Mouse (Mus musculus) midbrain, embryonic 16.5 days (tissue): Measurements from ENCODE around the gene Rapgef5. TPM values are rescaled to one million over a fixed set of nuclear protein-coding genes. Genes with fewer than 3 reads are reported as not detected.

ENCODE experiments used
- ATAC-seq: fragments of 200-750 bp; cut with Nextera tagmentation; 2 replicates; pipeline ENCODE4 v1.8.0; 2017; ENCODE audit warnings: moderate TSS enrichment
- H3K27ac ChIP-seq: fragments of 300-500 bp; sonication (generic); 2 replicates; pipeline ENCODE4 v1.5.1; 2014; ENCODE audit warnings: mild to moderate bottlenecking, low read length, mixed read lengths
- H3K27me3 ChIP-seq: fragments of 300-500 bp; sonication (generic); 2 replicates; pipeline ENCODE4 v1.6.1; 2014; ENCODE audit warnings: low read depth, low read length, mixed read lengths; ENCODE audit not compliant: control insufficient read depth, insufficient read depth
- H3K36me3 ChIP-seq: fragments of 300-500 bp; sonication (generic); 2 replicates; pipeline ENCODE4 v1.6.1; 2014; ENCODE audit warnings: mild to moderate bottlenecking, low read length, moderate library complexity, mixed read lengths; ENCODE audit not compliant: control insufficient read depth, insufficient read depth
- H3K4me1 ChIP-seq: fragments of 300-500 bp; sonication (generic); 2 replicates; pipeline ENCODE4 v1.6.1; 2014; ENCODE audit warnings: mild to moderate bottlenecking, low read length, mixed read lengths; ENCODE audit not compliant: control insufficient read depth, insufficient read depth
- H3K4me2 ChIP-seq: fragments of 300-500 bp; sonication (generic); 2 replicates; pipeline ENCODE4 v1.6.1; 2014; ENCODE audit warnings: mild to moderate bottlenecking, low read length, mixed read lengths
- H3K4me3 ChIP-seq: fragments of 300-500 bp; sonication (generic); 2 replicates; pipeline ENCODE4 v1.5.1; 2014; ENCODE audit warnings: low read depth, mild to moderate bottlenecking, low read length, moderate library complexity, mixed read lengths
- H3K9ac ChIP-seq: fragments of 300-500 bp; sonication (generic); 2 replicates; pipeline ENCODE4 v1.6.1; 2014; ENCODE audit warnings: low read depth, low read length, mixed read lengths
- H3K9me3 ChIP-seq: fragments of 300-500 bp; sonication (generic); replicated peaks from 2 replicates; pipeline ENCODE4 v1.6.1; 2014; ENCODE audit warnings: mild to moderate bottlenecking, low read length, mixed read lengths; ENCODE audit not compliant: control insufficient read depth, poor library complexity, severe bottlenecking
- WGBS: fragments of 180-500 bp; shearing (Covaris S2); extraction: QIAGEN DNeasy Blood & Tissue Kit; methylation state at CpG from one replicate; pipeline ENCODE4 v1.1.7; 2014; 5-methylcytosine and 5-hydroxymethylcytosine counted together
- polyA plus RNA-seq: library from polyadenylated mRNA; unstranded; fragments of >200 nt; fragmentation: Nextera tagmentation; extraction: Ambion mirVana; gene quantifications from 2 replicates; pipeline ENCODE4 v1.2.1, GENCODE M21; 2015

The Rapgef5 gene
- polyA plus RNA-seq, 1 experiment from 2014 or later: 37.2 TPM

DNA sequence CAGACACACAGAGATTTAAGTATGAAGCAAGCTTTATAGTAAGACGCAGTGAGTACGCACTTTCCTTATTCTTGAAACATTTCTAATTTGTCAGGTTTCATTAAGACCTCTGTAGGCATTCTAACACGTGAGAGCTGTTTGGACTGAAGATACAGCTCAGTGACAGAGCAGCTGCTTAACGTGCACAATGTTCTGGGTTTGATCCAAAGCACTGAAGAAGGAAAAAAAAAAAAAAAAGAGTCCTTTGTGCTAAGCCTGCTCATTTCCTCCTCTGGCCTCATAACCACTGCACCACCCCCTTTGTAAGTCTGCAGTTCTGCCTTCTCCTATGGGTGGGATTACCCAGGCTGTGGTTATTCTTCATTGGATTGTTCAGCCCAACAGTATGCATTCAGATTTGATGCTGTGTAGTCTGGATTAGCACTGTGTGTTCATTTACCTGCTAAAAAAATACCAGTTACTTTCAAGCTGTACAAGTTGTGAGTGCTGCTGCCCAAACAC lies 103.3 kb downstream of the Rapgef5 start:
- Histone ChIP-seq H3K9me3 (no peaks in the 10 kb centered on the region), H3K27me3 (no peaks in the 10 kb centered on the region), H3K4me2 (no peak overlapping the region), H3K36me3 (no peaks in the 10 kb centered on the region), H3K4me1 (no peaks in the 10 kb centered on the region), H3K9ac (no peak overlapping the region), H3K27ac (no peak overlapping the region), H3K4me3 (no peak overlapping the region)
- ATAC-seq: no peak
- WGBS: 55% methylated on average over 4 of the region's 4 CpGs

DNA sequence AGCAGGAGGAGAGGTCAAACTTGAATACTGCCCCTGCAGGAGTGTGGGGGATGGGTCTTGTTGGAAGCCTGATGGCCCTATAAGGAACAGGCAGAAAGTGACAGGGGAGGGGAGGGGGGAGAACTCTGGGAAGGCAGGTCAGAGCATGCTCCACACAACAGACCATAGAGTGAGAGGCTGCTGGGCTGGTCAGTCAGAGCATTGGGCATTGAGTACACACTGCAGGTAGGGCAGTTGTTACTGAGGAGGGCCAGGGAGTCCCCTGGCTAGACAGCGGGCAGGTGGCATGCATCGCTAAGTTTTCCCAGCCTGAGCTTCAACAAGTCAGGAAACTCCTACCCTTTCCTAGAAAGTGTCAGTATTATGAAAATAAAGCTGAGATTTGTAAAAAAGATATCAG lies 106.7 kb downstream of the Rapgef5 start:
- 82% methylated on average over 2 of the region's 2 CpGs for WGBS
- ATAC-seq: no peak

DNA sequence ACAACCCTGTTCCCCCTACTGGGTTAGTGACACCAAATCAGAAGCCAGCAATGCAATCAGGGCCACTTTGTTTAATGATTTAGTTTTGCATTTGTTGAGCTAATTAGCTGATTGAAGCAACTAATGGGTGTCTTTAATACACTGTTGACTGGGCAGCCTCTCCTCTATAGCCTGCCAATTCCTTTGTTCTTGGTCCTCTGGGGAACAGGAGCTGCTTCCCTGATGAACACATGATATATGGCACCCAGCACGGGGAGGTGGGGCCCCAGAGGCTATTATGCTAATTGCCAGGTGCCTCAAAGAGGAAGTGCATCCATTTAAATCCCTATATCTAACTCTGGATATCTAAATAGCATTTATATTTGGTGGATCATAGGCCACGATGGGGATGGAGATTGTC lies 111.0 kb downstream of the Rapgef5 start:
- Histone ChIP-seq H3K36me3 (no peaks in the 10 kb centered on the region), H3K4me1 (peaks cover 8% of the 10 kb centered on the region; the same call in 1 of the 2 replicates), H3K27ac (no peak overlapping the region), H3K4me3 (no peak overlapping the region), H3K9me3 (no peaks in the 10 kb centered on the region), H3K27me3 (no peaks in the 10 kb centered on the region), H3K9ac (no peak overlapping the region), H3K4me2 (no peak overlapping the region)
- 32% methylated on average over 2 of the region's 2 CpGs for WGBS
- ATAC-seq: 0 out of 2 replicates have a peak, but pooled peaks have one; percentile 73

More for the DNA sequence above, 106.7 kb downstream of the Rapgef5 start:
- H3K4me2 ChIP-seq: no peak overlapping the region
- H3K27me3 ChIP-seq: no peaks in the 10 kb centered on the region
- no peaks in the 10 kb centered on the region for H3K36me3 ChIP-seq
- H3K4me3 ChIP-seq: no peak overlapping the region
- H3K9me3 ChIP-seq: no peaks in the 10 kb centered on the region
- H3K9ac ChIP-seq: no peak overlapping the region
- no peak overlapping the region for H3K27ac ChIP-seq
- no peaks in the 10 kb centered on the region; the same call in 1 of the 2 replicates for H3K4me1 ChIP-seq

DNA sequence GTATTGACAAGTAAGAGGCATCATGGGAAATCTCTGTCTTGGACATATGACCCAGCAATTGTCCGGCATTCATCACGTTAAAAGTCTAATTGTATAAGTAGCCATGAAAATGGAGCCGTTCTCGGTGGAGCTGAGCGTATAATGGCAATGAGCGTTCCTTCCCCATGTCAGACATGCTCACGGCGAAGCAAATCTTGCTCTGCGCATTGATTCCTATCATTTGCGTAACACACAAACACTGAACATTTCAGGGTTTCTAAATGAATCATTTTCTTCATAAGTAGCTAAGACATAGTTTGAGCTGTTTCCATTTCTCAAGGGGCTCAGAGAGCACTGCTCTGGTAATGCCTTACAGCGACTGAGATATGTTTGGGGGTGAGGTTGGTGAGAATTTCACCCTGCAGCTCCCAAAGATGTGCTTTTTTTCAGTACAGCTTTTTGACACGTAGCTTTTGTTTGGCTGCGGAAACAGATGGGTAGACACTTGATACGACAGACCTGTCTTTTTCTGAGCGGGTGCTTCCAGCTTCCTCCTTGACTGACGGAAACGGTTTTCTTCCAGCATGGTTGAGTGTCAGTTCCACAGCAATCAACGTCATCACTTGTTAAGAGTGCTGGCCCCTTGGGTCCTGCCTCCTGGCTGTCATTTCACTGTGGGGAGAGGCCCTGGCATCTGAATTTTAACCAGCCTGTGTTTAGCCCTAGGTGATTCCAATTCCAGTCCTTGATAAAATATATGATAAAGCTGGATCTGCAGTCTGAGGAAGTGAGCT lies 112.2 kb downstream of the Rapgef5 start:
- Histone ChIP-seq H3K4me2 (no peak overlapping the region), H3K36me3 (no peaks in the 10 kb centered on the region), H3K4me1 (peaks cover 10% of the 10 kb centered on the region; the same call in 1 of the 2 replicates), H3K9ac (no peak overlapping the region), H3K9me3 (no peaks in the 10 kb centered on the region), H3K27me3 (no peaks in the 10 kb centered on the region), H3K4me3 (no peak overlapping the region), H3K27ac (peak overlapping the region; percentile 7; the same call in 1 of the 2 replicates)
- peak; percentile 51; the same call in 1 of the 2 replicates for ATAC-seq
- 53% methylated on average over 18 of the region's 18 CpGs for WGBS

DNA sequence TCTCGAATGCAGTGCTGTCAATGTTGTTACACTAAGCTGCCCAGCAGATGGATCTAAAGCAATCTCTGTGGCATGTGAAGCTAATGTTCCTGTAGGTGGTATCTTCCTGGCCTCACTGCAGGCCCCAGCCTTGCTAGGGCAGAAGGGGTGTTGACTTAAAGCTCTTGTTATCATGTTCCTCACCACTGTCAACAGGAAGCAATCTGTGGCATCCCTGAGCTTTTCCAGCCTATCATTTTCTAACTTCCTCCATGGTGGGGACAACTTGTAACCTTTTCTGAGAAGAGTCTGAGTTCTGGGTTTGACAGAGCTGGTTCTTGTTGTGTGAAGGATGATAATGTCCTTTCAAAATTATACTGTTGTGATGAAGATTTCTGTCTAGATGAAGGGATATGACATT lies 115.9 kb downstream of the Rapgef5 start:
- no peak overlapping the region for H3K4me3 ChIP-seq
- no peak overlapping the region for H3K27ac ChIP-seq
- peaks cover 10% of the 10 kb centered on the region; the same call in 1 of the 2 replicates for H3K4me1 ChIP-seq
- no peaks in the 10 kb centered on the region for H3K36me3 ChIP-seq
- H3K9ac ChIP-seq: no peak overlapping the region
- 76% methylated on average over 1 of the region's 1 CpGs for WGBS
- H3K27me3 ChIP-seq: no peaks in the 10 kb centered on the region
- no peak for ATAC-seq
- no peak overlapping the region for H3K4me2 ChIP-seq
- no peaks in the 10 kb centered on the region for H3K9me3 ChIP-seq

DNA sequence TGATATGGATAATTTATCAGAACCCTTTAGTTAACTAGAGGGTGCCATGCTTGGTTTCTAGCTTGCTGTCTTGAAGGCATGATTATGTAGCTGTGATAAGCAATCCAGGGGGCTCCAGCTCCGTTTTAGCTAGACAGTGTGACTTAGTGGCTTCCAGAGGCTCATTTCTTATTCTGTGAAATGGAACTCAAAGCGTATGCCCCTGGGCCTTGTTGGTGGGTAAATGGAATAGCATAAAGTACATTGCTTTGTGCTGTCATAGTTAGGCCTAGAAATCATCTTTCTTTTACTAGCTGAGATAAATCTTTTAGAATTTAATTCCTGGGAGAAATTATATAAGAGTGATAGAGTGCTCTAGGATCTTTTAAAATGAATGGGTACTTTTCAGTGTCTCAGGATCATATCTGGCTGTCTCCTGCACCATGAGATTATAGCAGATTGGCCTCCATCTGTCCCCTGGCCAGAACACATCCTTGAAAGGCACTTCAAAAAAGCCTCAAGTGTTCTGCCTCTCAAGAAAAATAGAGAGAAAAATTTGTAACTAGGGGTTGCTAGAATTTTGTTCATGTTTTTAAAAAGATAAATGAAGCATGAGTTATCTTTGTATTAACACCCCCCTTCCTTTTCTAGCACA lies 120.0 kb downstream of the Rapgef5 start:
- Histone ChIP-seq H3K4me2 (no peak overlapping the region), H3K4me3 (no peak overlapping the region), H3K9ac (no peak overlapping the region), H3K9me3 (no peaks in the 10 kb centered on the region), H3K27me3 (no peaks in the 10 kb centered on the region), H3K27ac (no peak overlapping the region), H3K4me1 (peaks cover 3% of the 10 kb centered on the region; the same call in 1 of the 2 replicates), H3K36me3 (no peaks in the 10 kb centered on the region)
- WGBS: 53% methylated on average over 2 of the region's 2 CpGs
- ATAC-seq: 0 out of 2 replicates have a peak, but pooled peaks have one; percentile 41

DNA sequence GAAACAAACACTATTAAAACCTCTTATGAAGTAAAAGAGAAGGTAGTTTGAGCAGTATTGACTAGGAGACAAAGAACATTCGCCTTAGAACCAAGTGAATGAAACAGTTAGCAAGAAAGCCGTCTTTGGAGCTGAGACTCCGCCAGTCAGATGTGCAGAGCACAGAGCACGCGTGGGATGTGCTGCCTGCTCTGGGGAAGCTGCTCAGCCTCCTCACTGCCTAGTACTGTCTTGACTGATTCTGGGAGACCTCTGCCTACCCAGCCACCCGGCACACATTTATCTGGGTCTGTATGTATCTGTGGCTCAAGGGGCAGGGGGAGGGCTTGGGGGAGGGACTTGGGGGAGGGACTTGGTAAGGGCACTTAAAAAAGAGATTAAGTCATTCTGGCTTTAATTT lies 120.7 kb downstream of the Rapgef5 start:
- no peak for ATAC-seq
- H3K4me3 ChIP-seq: no peak overlapping the region
- no peak overlapping the region for H3K4me2 ChIP-seq
- no peak overlapping the region for H3K9ac ChIP-seq
- no peaks in the 10 kb centered on the region for H3K27me3 ChIP-seq
- no peaks in the 10 kb centered on the region for H3K9me3 ChIP-seq
- peaks cover 3% of the 10 kb centered on the region; the same call in 1 of the 2 replicates for H3K4me1 ChIP-seq
- H3K36me3 ChIP-seq: no peaks in the 10 kb centered on the region
- 64% methylated on average over 6 of the region's 6 CpGs for WGBS
- no peak overlapping the region for H3K27ac ChIP-seq

DNA sequence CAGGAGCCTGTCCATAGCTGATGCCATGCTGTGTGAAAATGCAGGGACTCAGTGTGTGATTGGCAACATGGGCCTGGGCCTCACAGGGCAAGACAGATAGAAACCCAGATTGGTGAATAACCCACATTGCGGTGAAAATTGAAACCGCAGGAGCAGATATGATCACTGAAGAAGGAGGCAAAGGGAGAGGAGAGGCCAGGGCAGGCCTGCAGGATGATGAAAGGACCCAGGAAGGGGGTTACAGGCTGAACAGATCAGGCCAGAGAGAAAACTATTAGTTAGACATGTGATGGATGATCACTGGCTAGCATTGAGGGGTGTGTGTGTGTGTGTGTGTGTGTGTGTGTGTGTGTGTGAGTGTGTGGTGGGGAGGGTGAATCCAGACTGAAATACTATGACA lies 122.6 kb downstream of the Rapgef5 start:
- 74% methylated on average over 2 of the region's 2 CpGs for WGBS

More for the DNA sequence above, 122.6 kb downstream of the Rapgef5 start:
- no peaks in the 10 kb centered on the region for H3K36me3 ChIP-seq
- no peaks in the 10 kb centered on the region; the same call in 1 of the 2 replicates for H3K4me1 ChIP-seq
- no peak overlapping the region for H3K4me3 ChIP-seq
- H3K27me3 ChIP-seq: no peaks in the 10 kb centered on the region
- no peak overlapping the region for H3K27ac ChIP-seq
- H3K4me2 ChIP-seq: no peak overlapping the region
- H3K9me3 ChIP-seq: no peaks in the 10 kb centered on the region
- ATAC-seq: peak; percentile 34; the same call in 1 of the 2 replicates
- H3K9ac ChIP-seq: no peak overlapping the region
